Mouse (Mus musculus) hindbrain, embryonic 11.5 days (tissue): ENCODE results near the gene Gm49711. TPM values are rescaled to one million over a fixed set of nuclear protein-coding genes. Genes with fewer than 3 reads are reported as not detected.
A peak's percentile ranks its signal among the peaks of the same experiment; 100 is the strongest.
"Not testable (repeated sequence)": the region's sequence is repeated elsewhere in the genome, so short reads cannot be mapped to it uniquely, and the experiment has no call there.

Experiments
- ATAC-seq: fragments of 200-750 bp; cut with Nextera tagmentation; 2 replicates; pipeline ENCODE4 v1.8.0; 2017; ENCODE audit warnings: mild to moderate bottlenecking, moderate TSS enrichment, moderate library complexity; ENCODE audit not compliant: low FRiP score
- DNase-seq: peaks from one replicate; pipeline ENCODE4 v3.0.0-alpha.2; 2015; ENCODE audit warnings: low spot score
- H3K27ac ChIP-seq: fragments of 300-500 bp; sonication (generic); 2 replicates; pipeline ENCODE4 v1.5.1; 2014; ENCODE audit warnings: mild to moderate bottlenecking, low read depth, low read length
- H3K27me3 ChIP-seq: fragments of 300-500 bp; sonication (generic); 2 replicates; pipeline ENCODE4 v1.6.1; 2014; ENCODE audit warnings: mild to moderate bottlenecking, low read length, moderate library complexity, mixed read lengths; ENCODE audit not compliant: control insufficient read depth, insufficient read depth
- H3K36me3 ChIP-seq: fragments of 300-500 bp; sonication (generic); 2 replicates; pipeline ENCODE4 v1.6.1; 2014; ENCODE audit warnings: mild to moderate bottlenecking, low read length, moderate library complexity, mixed read lengths; ENCODE audit not compliant: control insufficient read depth, insufficient read depth
- H3K4me1 ChIP-seq: fragments of 300-500 bp; sonication (generic); replicated peaks from 2 replicates; pipeline ENCODE4 v1.6.1; 2014; ENCODE audit warnings: low read length, mixed read lengths; ENCODE audit not compliant: control insufficient read depth, insufficient read depth
- H3K4me2 ChIP-seq: fragments of 300-500 bp; sonication (generic); replicated peaks from 2 replicates; pipeline ENCODE4 v1.6.1; 2014; ENCODE audit warnings: mild to moderate bottlenecking, low read depth, low read length
- H3K4me3 ChIP-seq: fragments of 300-500 bp; sonication (generic); 2 replicates; pipeline ENCODE4 v1.5.1; 2014; ENCODE audit warnings: low read depth, low read length
- H3K9ac ChIP-seq: fragments of 300-500 bp; sonication (generic); 2 replicates; pipeline ENCODE4 v1.6.1; 2014; ENCODE audit warnings: low read depth, low read length
- H3K9me3 ChIP-seq: fragments of 300-500 bp; sonication (generic); 2 replicates; pipeline ENCODE4 v1.6.1; 2016; ENCODE audit warnings: low read length; ENCODE audit not compliant: control insufficient read depth
- WGBS: fragments of 180-500 bp; shearing (Covaris S2); extraction: QIAGEN DNeasy Blood & Tissue Kit; methylation state at CpG from one replicate; pipeline ENCODE4 v1.1.7; 2014; 5-methylcytosine and 5-hydroxymethylcytosine counted together
- polyA plus RNA-seq: library from polyadenylated mRNA; unstranded; fragments of >200 nt; fragmentation: Nextera tagmentation; extraction: Ambion mirVana; gene quantifications from 2 replicates; pipeline ENCODE4 v1.2.1, GENCODE M21; 2014

Gm49711 gene
- polyA plus RNA-seq, 1 experiment from 2014 or later: 0.20 TPM

- DNase-seq (no peak), ATAC-seq (no peak)
- H3K4me3 ChIP-seq: no peak overlapping the region
- no peak overlapping the region for H3K27ac ChIP-seq
- no peaks in the 10 kb centered on the region for H3K27me3 ChIP-seq
- H3K4me1 ChIP-seq: no peaks in the 10 kb centered on the region
- no peaks in the 10 kb centered on the region for H3K9me3 ChIP-seq
- no peak overlapping the region for H3K4me2 ChIP-seq
- H3K9ac ChIP-seq: no peak overlapping the region
- 48% methylated on average over 3 of the region's 3 CpGs for WGBS
- H3K36me3 ChIP-seq: no peaks in the 10 kb centered on the region
These were observed 31.1 kb downstream of the Gm49711 start for GRCm38 (mm10) chr16:92089225-92089624.

DNA sequence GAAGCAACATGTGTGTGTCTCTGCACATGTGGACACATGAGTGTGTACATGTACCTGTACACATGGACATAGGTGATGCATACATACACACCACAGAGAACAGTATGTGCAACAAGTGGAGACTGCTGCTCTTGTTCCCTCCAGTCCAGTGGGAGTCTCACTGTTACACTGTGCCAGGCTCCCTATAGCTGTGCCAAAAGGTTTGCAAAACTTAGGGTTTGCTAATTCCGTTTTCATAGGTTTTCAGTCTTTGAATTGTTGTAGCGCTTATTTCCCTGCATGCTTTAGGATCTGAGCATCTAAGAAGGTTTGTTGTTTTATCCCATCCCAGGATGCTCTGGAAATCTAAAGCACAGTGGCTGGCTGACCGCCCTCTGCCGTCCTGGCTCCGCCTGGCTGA lies 33.8 kb downstream of the Gm49711 start:
- H3K4me3 ChIP-seq: no peak overlapping the region
- no peak overlapping the region for H3K27ac ChIP-seq
- no peak for DNase-seq
- no peaks in the 10 kb centered on the region for H3K27me3 ChIP-seq
- H3K4me2 ChIP-seq: no peak overlapping the region
- H3K36me3 ChIP-seq: no peaks in the 10 kb centered on the region
- 71% methylated on average over 5 of the region's 5 CpGs for WGBS
- H3K4me1 ChIP-seq: no peaks in the 10 kb centered on the region
- no peak overlapping the region for H3K9ac ChIP-seq
- ATAC-seq: no peak
- H3K9me3 ChIP-seq: no peaks in the 10 kb centered on the region

DNA sequence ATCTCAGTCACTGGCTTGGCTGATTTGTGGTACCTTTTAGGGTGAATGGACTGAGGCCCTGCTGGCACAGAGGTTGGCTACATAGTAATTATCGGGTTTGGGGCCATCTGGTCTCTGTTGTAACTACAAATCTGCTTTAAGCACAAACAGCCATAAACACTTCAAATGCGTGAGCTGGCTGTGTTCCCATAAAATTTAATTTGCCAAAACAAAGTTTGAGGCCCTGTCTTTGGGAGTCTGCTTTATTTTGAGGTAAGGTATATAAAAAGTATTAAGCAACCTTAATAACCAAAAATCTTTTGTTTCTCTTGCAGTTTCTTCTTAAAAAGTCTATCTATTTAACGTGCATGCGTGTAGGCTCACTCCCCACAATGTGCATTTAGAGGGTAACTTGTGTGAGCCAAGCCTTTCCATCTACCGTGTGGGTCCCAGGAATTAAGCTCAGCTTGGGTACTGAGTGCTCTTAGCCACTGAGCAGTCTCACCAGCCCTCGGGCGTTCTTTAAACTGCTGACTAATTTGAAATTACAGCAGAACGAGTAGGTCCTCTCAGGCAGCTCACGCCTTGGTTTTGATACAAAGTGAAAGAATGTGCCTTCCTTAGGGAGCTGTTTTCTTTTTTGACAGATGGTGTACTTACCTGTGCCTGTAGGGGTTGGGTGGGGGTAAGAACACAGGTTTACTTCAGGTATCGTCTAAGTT lies 40.4 kb downstream of the Gm49711 start:
- H3K9ac ChIP-seq: no peak overlapping the region
- WGBS: 87% methylated on average over 10 of the region's 10 CpGs
- DNase-seq: no peak
- H3K4me3 ChIP-seq: no peak overlapping the region
- no peaks in the 10 kb centered on the region for H3K36me3 ChIP-seq
- no peaks in the 10 kb centered on the region for H3K9me3 ChIP-seq
- ATAC-seq: no peak
- H3K4me1 ChIP-seq: no peaks in the 10 kb centered on the region
- no peak overlapping the region for H3K4me2 ChIP-seq
- H3K27me3 ChIP-seq: no peaks in the 10 kb centered on the region
- H3K27ac ChIP-seq: no peak overlapping the region

GRCm38 (mm10) chr16:92099598-92099997 lies 41.5 kb downstream of the Gm49711 start:
- no peak for ATAC-seq
- Histone ChIP-seq H3K4me2 (no peak overlapping the region), H3K27me3 (no peaks in the 10 kb centered on the region), H3K9ac (no peak overlapping the region), H3K36me3 (no peaks in the 10 kb centered on the region), H3K4me3 (no peak overlapping the region), H3K4me1 (no peaks in the 10 kb centered on the region; the same call in none of the 2 replicates), H3K27ac (no peak overlapping the region), H3K9me3 (no peaks in the 10 kb centered on the region)
- 87% methylated on average over 16 of the region's 16 CpGs for WGBS
- DNase-seq: no peak

DNA sequence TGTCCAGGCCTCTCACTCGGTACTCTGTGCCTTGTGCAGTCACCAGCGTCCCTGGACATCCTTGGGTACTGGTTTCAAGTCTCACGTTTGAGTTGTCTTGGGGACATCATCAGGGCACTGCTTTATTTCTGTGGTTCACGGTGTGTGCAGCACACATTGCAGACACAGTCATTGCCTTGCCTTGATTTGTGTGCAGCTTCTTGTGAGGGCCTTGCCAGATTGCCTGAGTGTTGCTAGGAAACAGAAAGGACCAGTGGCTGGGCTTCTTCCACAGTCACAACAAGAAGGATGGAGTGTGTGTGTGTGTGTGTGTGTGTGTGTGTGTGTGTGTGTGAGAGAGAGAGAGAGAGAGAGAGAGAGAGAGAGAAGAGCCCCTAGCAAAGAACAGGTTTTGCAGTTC lies 42.0 kb downstream of the Gm49711 start:
- DNase-seq: no peak

GRCm38 (mm10) chr16:92102115-92102514 lies 44.0 kb downstream of the Gm49711 start:
- H3K4me1 ChIP-seq: no peaks in the 10 kb centered on the region; the same call in none of the 2 replicates
- no peaks in the 10 kb centered on the region for H3K9me3 ChIP-seq
- no peaks in the 10 kb centered on the region for H3K27me3 ChIP-seq
- DNase-seq (no peak), ATAC-seq (no peak)
- H3K9ac ChIP-seq: no peak overlapping the region
- no peak overlapping the region for H3K27ac ChIP-seq
- WGBS: 79% methylated on average over 5 of the region's 5 CpGs
- no peak overlapping the region for H3K4me2 ChIP-seq
- H3K4me3 ChIP-seq: no peak overlapping the region
- no peaks in the 10 kb centered on the region for H3K36me3 ChIP-seq

More for the DNA sequence above, 42.0 kb downstream of the Gm49711 start:
- no peaks in the 10 kb centered on the region for H3K9me3 ChIP-seq
- WGBS: 73% methylated on average over 4 of the region's 4 CpGs
- no peaks in the 10 kb centered on the region for H3K36me3 ChIP-seq
- H3K9ac ChIP-seq: no peak overlapping the region
- ATAC-seq: no peak
- H3K4me1 ChIP-seq: no peaks in the 10 kb centered on the region; the same call in none of the 2 replicates
- no peak overlapping the region for H3K4me2 ChIP-seq
- H3K27me3 ChIP-seq: no peaks in the 10 kb centered on the region
- no peak overlapping the region for H3K27ac ChIP-seq
- H3K4me3 ChIP-seq: no peak overlapping the region

- H3K36me3 ChIP-seq, H3K9me3 ChIP-seq, H3K4me2 ChIP-seq, H3K27ac ChIP-seq, H3K9ac ChIP-seq, DNase-seq, H3K4me3 ChIP-seq, H3K27me3 ChIP-seq, ATAC-seq, H3K4me1 ChIP-seq: not testable (repeated sequence)
- WGBS: 93% methylated on average over 6 of the region's 7 CpGs
These were observed 44.8 kb downstream of the Gm49711 start for GRCm38 (mm10) chr16:92102931-92103330.

DNA sequence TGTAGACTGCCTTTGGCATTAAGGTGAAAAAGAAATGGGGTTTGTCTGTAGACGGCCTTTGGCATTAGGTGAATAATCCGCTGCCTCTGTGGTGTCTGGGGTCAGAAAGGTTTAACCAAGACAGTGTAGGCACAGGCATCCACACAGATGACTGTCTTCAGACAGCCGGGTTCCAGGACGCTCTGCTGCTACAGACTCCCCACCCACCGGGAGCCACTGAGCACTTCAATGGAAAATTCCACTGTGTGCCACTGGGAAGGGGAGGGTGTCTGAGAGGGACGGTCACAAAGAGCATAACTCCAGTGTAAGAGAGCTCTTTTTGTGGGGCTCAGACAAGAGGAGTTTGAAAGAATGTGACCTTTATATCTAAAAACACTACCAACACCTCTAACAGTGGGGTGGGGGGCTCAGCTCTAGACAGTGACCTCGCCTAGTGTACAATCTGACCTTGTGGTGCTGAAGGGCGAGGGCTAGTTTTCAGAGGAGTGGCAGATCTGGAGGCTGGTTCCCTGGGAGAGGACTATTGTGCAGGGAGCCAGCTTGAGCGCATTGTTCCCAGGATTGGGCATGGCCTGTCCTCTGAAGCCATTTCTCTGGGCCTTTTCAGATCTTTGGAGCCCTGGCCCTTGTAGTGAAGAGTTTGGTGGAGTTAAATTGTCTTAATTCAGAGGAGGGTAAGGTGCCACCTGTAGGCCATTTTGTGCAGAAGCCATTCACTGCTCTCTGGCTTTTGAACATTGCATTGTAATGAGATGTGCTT lies 45.6 kb downstream of the Gm49711 start:
- Histone ChIP-seq H3K27ac (peak overlapping the region; percentile 47), H3K9ac (no peak overlapping the region), H3K4me3 (no peak overlapping the region), H3K4me2 (no peak overlapping the region), H3K4me1 (no peaks in the 10 kb centered on the region; the same call in none of the 2 replicates), H3K36me3 (no peaks in the 10 kb centered on the region), H3K9me3 (no peaks in the 10 kb centered on the region), H3K27me3 (no peaks in the 10 kb centered on the region)
- ATAC-seq: peak; percentile 59
- peak; percentile 40 for DNase-seq
- 28% methylated on average over 9 of the region's 9 CpGs for WGBS

GRCm38 (mm10) chr16:92104332-92104590 lies 46.1 kb downstream of the Gm49711 start:
- Histone ChIP-seq H3K36me3 (no peaks in the 10 kb centered on the region), H3K9me3 (no peaks in the 10 kb centered on the region), H3K27ac (peak overlapping the region; percentile 47; the same call in 1 of the 2 replicates), H3K27me3 (no peaks in the 10 kb centered on the region), H3K9ac (no peak overlapping the region), H3K4me2 (no peak overlapping the region), H3K4me3 (no peak overlapping the region), H3K4me1 (no peaks in the 10 kb centered on the region; the same call in none of the 2 replicates)
- ATAC-seq (no peak), DNase-seq (no peak)
- 77% methylated on average over 2 of the region's 2 CpGs for WGBS
